Comparison of ENCODE assay signal across 19 mouse cellular contexts in genomic region chr4:86077854-86078253, GRCm38 (mm10).
A peak's percentile ranks its signal among the peaks of the same experiment; 100 is the strongest.
DNase-seq lines count a peak whose midpoint lies in the region; ATAC-seq and TF ChIP-seq lines count a peak whose summit lies in the region.
"Had no signal": no experiment of that assay in that cellular context is flagged by ENCODE, and none has a peak within 500 bp of the region (broad histone marks: within the 10 kb centered on the region; RNA-seq: fewer than 3 reads in every experiment).

No protein-coding gene starts in this region.

- H3K9me3 ChIP-seq in hindbrain, embryonic 16.5 days (ENCODE audit: control insufficient read depth, low read length) = no peaks in the 10 kb centered on the region
- no peaks in the 10 kb centered on the region for H3K9me3 ChIP-seq in hindbrain, embryonic 12.5 days (replicated peaks)
- H3K9me3 ChIP-seq: embryonic facial prominence, embryonic 15.5 days; limb, embryonic 13.5 days; liver, embryonic 12.5 days; midbrain, embryonic 12.5 days had no signal

- no peak overlapping the region for H3K4me2 ChIP-seq in hindbrain, embryonic 16.5 days (ENCODE audit: low read length)
- H3K4me2 ChIP-seq in hindbrain, embryonic 12.5 days (replicated peaks) = no peak overlapping the region
- H3K4me2 ChIP-seq: embryonic facial prominence, embryonic 15.5 days; heart, embryonic 11.5 days; limb, embryonic 13.5 days; liver, embryonic 12.5 days; midbrain, embryonic 12.5 days had no signal

- no peak overlapping the region for H3K9ac ChIP-seq in hindbrain, embryonic 16.5 days (ENCODE audit: low read depth, low read length)
- H3K9ac ChIP-seq in hindbrain, embryonic 12.5 days = no peak overlapping the region
- H3K9ac ChIP-seq: embryonic facial prominence, embryonic 15.5 days; limb, embryonic 13.5 days; liver, embryonic 12.5 days; midbrain, embryonic 12.5 days had no signal

- ATAC-seq in hindbrain, embryonic 16.5 days = peak; percentile 52; the same call in 1 of the 2 replicates
- no peak for ATAC-seq in hindbrain, embryonic 12.5 days (ENCODE audit: low FRiP score)
- no peak for ATAC-seq in megakaryocyte progenitor cell, adult 5-6 weeks (replicated peaks; ENCODE audit: poor library complexity)
- ATAC-seq: liver, embryonic 12.5 days had no signal

- H3K36me3 ChIP-seq in hindbrain, embryonic 16.5 days (ENCODE audit: control insufficient read depth, insufficient read depth, low read length) = no peaks in the 10 kb centered on the region
- no peaks in the 10 kb centered on the region for H3K36me3 ChIP-seq in hindbrain, embryonic 12.5 days
- no peaks in the 10 kb centered on the region for H3K36me3 ChIP-seq in thymus, adult 2 months (ENCODE audit: control insufficient read depth, insufficient read depth, low read length)
- H3K36me3 ChIP-seq: embryonic facial prominence, embryonic 15.5 days; limb, embryonic 13.5 days; liver, embryonic 12.5 days; midbrain, embryonic 12.5 days had no signal

- DNase-seq in cerebellum, postnatal 14 days = peak; percentile 11 to 50
- DNase-seq in cerebellum, postnatal 4 days (ENCODE audit: low spot score in 2 of 2) = no peak
- peak; percentile 65 for DNase-seq in brain, adult 2 months (ENCODE audit: low read depth, low spot score)
- DNase-seq in layer of hippocampus, adult 2 months (ENCODE audit: low spot score in 2 of 2) = peak; percentile 37 to 47
- DNase-seq in thymus, adult 2 months = no peak
- DNase-seq: adrenal gland, adult 2 months; gastrocnemius, postnatal 14 days; heart, adult 11 months; kidney, adult 18-20 months; lung, adult 18-20 months had no signal

- TF ChIP-seq CTCF in layer of hippocampus, adult 2 months (conservative IDR thresholded peaks at IDR 0.05) = no peak
- TF ChIP-seq CTCF in thymus, adult 2 months (IDR thresholded peaks at IDR 0.05; ENCODE audit: borderline replicate concordance, control insufficient read depth, extremely low read depth, insufficient read depth, low read length, poor library complexity) = no peak

- no peaks in the 10 kb centered on the region for H3K4me1 ChIP-seq in hindbrain, embryonic 16.5 days (ENCODE audit: control insufficient read depth, insufficient read depth, low read depth, low read length)
- H3K4me1 ChIP-seq in hindbrain, embryonic 12.5 days = no peaks in the 10 kb centered on the region
- H3K4me1 ChIP-seq in thymus, adult 2 months (replicated peaks; ENCODE audit: control insufficient read depth, insufficient read depth, low read length) = no peaks in the 10 kb centered on the region
- H3K4me1 ChIP-seq: embryonic facial prominence, embryonic 15.5 days; liver, embryonic 12.5 days; midbrain, embryonic 12.5 days had no signal

- TF ChIP-seq POLR2A in thymus, adult 2 months (IDR thresholded peaks at IDR 0.05; ENCODE audit: control insufficient read depth, extremely low read depth, insufficient read depth, low read length, poor library complexity) = no peak

- H3K27me3 ChIP-seq in hindbrain, embryonic 16.5 days (replicated peaks; ENCODE audit: control insufficient read depth, insufficient read depth, low read length) = no peaks in the 10 kb centered on the region
- H3K27me3 ChIP-seq in hindbrain, embryonic 12.5 days = no peaks in the 10 kb centered on the region
- no peaks in the 10 kb centered on the region for H3K27me3 ChIP-seq in thymus, adult 2 months (ENCODE audit: control insufficient read depth, insufficient read depth, low read length)
- H3K27me3 ChIP-seq: embryonic facial prominence, embryonic 15.5 days; limb, embryonic 13.5 days; liver, embryonic 12.5 days; midbrain, embryonic 12.5 days had no signal

- no peak overlapping the region for H3K4me3 ChIP-seq in hindbrain, embryonic 16.5 days (ENCODE audit: low read length)
- no peak overlapping the region for H3K4me3 ChIP-seq in hindbrain, embryonic 12.5 days
- H3K4me3 ChIP-seq in layer of hippocampus, adult 2 months = no peak overlapping the region
- no peak overlapping the region for H3K4me3 ChIP-seq in thymus, adult 2 months (ENCODE audit: control insufficient read depth, insufficient read depth, low read length)
- H3K4me3 ChIP-seq: embryonic facial prominence, embryonic 15.5 days; limb, embryonic 13.5 days; liver, embryonic 12.5 days; midbrain, embryonic 12.5 days had no signal

- no peak overlapping the region for H3K27ac ChIP-seq in hindbrain, embryonic 16.5 days (ENCODE audit: low read depth, low read length)
- no peak overlapping the region for H3K27ac ChIP-seq in hindbrain, embryonic 12.5 days
- no peak overlapping the region for H3K27ac ChIP-seq in layer of hippocampus, adult 2 months
- H3K27ac ChIP-seq in thymus, adult 2 months (ENCODE audit: control insufficient read depth, insufficient read depth, low read length) = no peak overlapping the region
- H3K27ac ChIP-seq: embryonic facial prominence, embryonic 15.5 days; limb, embryonic 13.5 days; liver, embryonic 12.5 days; midbrain, embryonic 12.5 days; stomach, postnatal 0 days had no signal

- WGBS in hindbrain, embryonic 16.5 days = 69% methylated on average over 3 of the region's 3 CpGs
- 72% methylated on average over 3 of the region's 3 CpGs for WGBS in hindbrain, embryonic 12.5 days
- 78% methylated on average over 3 of the region's 3 CpGs for WGBS in thymus, adult 2 months

Comparison
In these comparisons a context has a peak if more than half of its experiments do, and no peak if none do; other contexts are left out.
1. DNase-seq: peak in cerebellum, postnatal 14 days (2 of 2), brain, adult 2 months (single experiment) and layer of hippocampus, adult 2 months (2 of 2); none in cerebellum, postnatal 4 days (0 of 2) and thymus, adult 2 months (single experiment).